In the genomic region with DNA sequence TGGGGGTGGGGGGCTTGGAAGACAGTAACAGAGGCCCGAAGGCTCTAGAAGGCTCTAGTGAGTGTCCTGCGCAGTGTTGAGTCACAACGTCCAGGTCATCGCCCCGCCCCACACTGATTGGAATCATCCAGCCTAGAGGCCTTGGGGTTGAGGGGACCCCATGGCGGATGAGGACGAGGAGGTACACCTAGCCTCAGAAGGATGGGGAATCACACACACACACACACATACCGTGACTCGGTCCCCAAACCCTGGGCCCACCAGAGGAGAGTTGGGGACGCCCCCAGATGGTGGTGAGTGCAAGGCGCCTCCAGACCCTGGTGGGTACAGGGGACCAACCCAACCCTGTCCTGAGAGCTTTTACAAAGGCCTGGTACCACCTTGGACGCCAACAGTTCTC, we compare ENCODE assay signal across 8 mouse cellular contexts. TPM values are rescaled to one million over a fixed set of nuclear protein-coding genes. Genes with fewer than 3 reads are reported as not detected.
DNase-seq lines count a peak whose midpoint lies in the region; ATAC-seq and TF ChIP-seq lines count a peak whose summit lies in the region.

No protein-coding gene starts in this region.

- ATAC-seq in forebrain, embryonic 11.5 days (replicated peaks; ENCODE audit: low FRiP score): peak; percentile 58; the same call in 1 of the 2 replicates
- ATAC-seq in liver, embryonic 14.5 days (ENCODE audit: insufficient read depth): no peak
- ATAC-seq in granulocyte monocyte progenitor cell, adult 5-6 weeks (replicated peaks; ENCODE audit: poor library complexity, severe bottlenecking): no peak

- H3K4me2 ChIP-seq in forebrain, embryonic 11.5 days (ENCODE audit: low read depth, low read length, severe bottlenecking): peak overlapping the region; percentile 67
- H3K4me2 ChIP-seq in liver, embryonic 14.5 days (ENCODE audit: low read depth): peak overlapping the region; percentile 27

- H3K27me3 ChIP-seq in forebrain, embryonic 11.5 days (ENCODE audit: control insufficient read depth, insufficient read depth, low read length): peaks cover 5% of the 10 kb centered on the region; the same call in 1 of the 2 replicates
- H3K27me3 ChIP-seq in liver, embryonic 14.5 days (ENCODE audit: control insufficient read depth, insufficient read depth, low read length): peaks cover 13% of the 10 kb centered on the region

- peak overlapping the region; percentile 46 for H3K4me3 ChIP-seq in forebrain, embryonic 11.5 days (ENCODE audit: low read depth, low read length)
- H3K4me3 ChIP-seq in liver, embryonic 14.5 days (ENCODE audit: insufficient read depth in 1 of 2, low read depth in 2 of 2, low read length in 2 of 2): peak overlapping the region in 1 of 2 experiments; percentile 3; a peak in 2 of 4 replicates

- H3K27ac ChIP-seq in forebrain, embryonic 11.5 days (ENCODE audit: low read depth, low read length): no peak overlapping the region
- H3K27ac ChIP-seq in liver, embryonic 14.5 days: no peak overlapping the region

- peaks cover 2% of the 10 kb centered on the region; the same call in 1 of the 2 replicates for H3K4me1 ChIP-seq in forebrain, embryonic 11.5 days (replicated peaks; ENCODE audit: control insufficient read depth, insufficient read depth, low read length)
- no peaks in the 10 kb centered on the region for H3K4me1 ChIP-seq in liver, embryonic 14.5 days (replicated peaks; ENCODE audit: control insufficient read depth in 2 of 2, insufficient read depth in 2 of 2, low read length in 1 of 2)

- peak; percentile 71 to 82 for DNase-seq in adrenal gland, adult (ENCODE audit: inconsistent age in 2 of 2, low spot score in 1 of 2)
- DNase-seq in adrenal gland, postnatal 4 days (ENCODE audit: low spot score in 2 of 2): no peak
- peak; percentile 36 to 45 for DNase-seq in left cerebral cortex, adult 18-20 months (ENCODE audit: low spot score in 2 of 2)
- no peak for DNase-seq in left cerebral cortex, adult 9 months (ENCODE audit: low spot score in 2 of 2)
- peak; percentile 63 for DNase-seq in forebrain, embryonic 11.5 days (ENCODE audit: low spot score)
- DNase-seq in liver, embryonic 14.5 days (ENCODE audit: low read depth in 3 of 3, low spot score in 3 of 3): no peak
- no peak for DNase-seq in spleen, adult 18-20 months

- TF ChIP-seq CTCF in liver, embryonic 14.5 days (IDR thresholded peaks at IDR 0.05; ENCODE audit: low read depth): no peak

- H3K9ac ChIP-seq in forebrain, embryonic 11.5 days (ENCODE audit: low read length): peak overlapping the region; percentile 54
- no peak overlapping the region for H3K9ac ChIP-seq in liver, embryonic 14.5 days (replicated peaks)

- no peak for TF ChIP-seq EP300 in liver, embryonic 14.5 days (IDR thresholded peaks at IDR 0.05; ENCODE audit: low read depth)

- no peaks in the 10 kb centered on the region for H3K36me3 ChIP-seq in forebrain, embryonic 11.5 days (ENCODE audit: control insufficient read depth, insufficient read depth, low read length)
- H3K36me3 ChIP-seq in liver, embryonic 14.5 days (replicated peaks; ENCODE audit: control insufficient read depth, insufficient read depth, low read depth): no peaks in the 10 kb centered on the region

- WGBS in forebrain, embryonic 11.5 days: 11% methylated on average over 12 of the region's 12 CpGs
- 19% methylated on average over 12 of the region's 12 CpGs for WGBS in liver, embryonic 14.5 days (ENCODE audit: insufficient replicate concordance)

- no peaks in the 10 kb centered on the region for H3K9me3 ChIP-seq in forebrain, embryonic 11.5 days (ENCODE audit: control insufficient read depth, low read length)
- H3K9me3 ChIP-seq in liver, embryonic 14.5 days (ENCODE audit: control insufficient read depth, low read length): no peaks in the 10 kb centered on the region

RNA-seq across cellular contexts. Expression of gene Prkar1b, which starts 20.7 kb away (rescaled TPM):
- total RNA-seq in adrenal gland, postnatal 4 days (2021): 10 to 100 TPM; 23.1 to 31.3 TPM
- 100 to 1,000 TPM; 762 to 804 TPM for total RNA-seq in left cerebral cortex, adult 18-20 months (2021)
- 10.9 and 13.0 TPM in 2 replicates for polyA plus RNA-seq in forebrain, embryonic 11.5 days (2014; fragmentation: Nextera tagmentation; extraction: Ambion mirVana)
- 0.66 and 0.73 TPM in 2 replicates for polyA plus RNA-seq in liver, embryonic 14.5 days (2012; rRNA removed)
- 0.44 and 1.7 TPM in 2 replicates for polyA plus RNA-seq in liver, embryonic 14.5 days (2014; fragmentation: Nextera tagmentation; extraction: Ambion mirVana)
- total RNA-seq in granulocyte monocyte progenitor cell, adult 5-6 weeks (2014; fragmentation: Nextera tagmentation): 1.4 TPM in 1 of 2 replicates, not detected in the other
- 0.10 and 0.17 TPM in 2 replicates for total RNA-seq in granulocyte monocyte progenitor cell, adult 5-6 weeks (2017)

RNA-seq across cellular contexts. Expression of gene Dnaaf5, which starts 20.9 kb away (rescaled TPM):
- total RNA-seq in adrenal gland, postnatal 4 days (2021): 10 to 100 TPM; 15.8 to 16.1 TPM
- 1 to 10 TPM; 7.1 to 9.0 TPM for total RNA-seq in left cerebral cortex, adult 18-20 months (2021)
- 11.5 and 11.9 TPM in 2 replicates for polyA plus RNA-seq in forebrain, embryonic 11.5 days (2014; fragmentation: Nextera tagmentation; extraction: Ambion mirVana)
- 6.5 and 8.6 TPM in 2 replicates for polyA plus RNA-seq in liver, embryonic 14.5 days (2012; rRNA removed)
- polyA plus RNA-seq in liver, embryonic 14.5 days (2014; fragmentation: Nextera tagmentation; extraction: Ambion mirVana): 2.0 and 2.2 TPM in 2 replicates
- 8.3 and 9.8 TPM in 2 replicates for total RNA-seq in granulocyte monocyte progenitor cell, adult 5-6 weeks (2014; fragmentation: Nextera tagmentation)
- 7.8 TPM in 2 replicates for total RNA-seq in granulocyte monocyte progenitor cell, adult 5-6 weeks (2017)

Comparison
In these comparisons a context has a peak if more than half of its experiments do, and no peak if none do; other contexts are left out.
1. DNase-seq: peak in adrenal gland, adult (2 of 2), left cerebral cortex, adult 18-20 months (2 of 2) and forebrain, embryonic 11.5 days (single experiment); none in adrenal gland, postnatal 4 days (0 of 2), left cerebral cortex, adult 9 months (0 of 2), liver, embryonic 14.5 days (0 of 3) and spleen, adult 18-20 months (0 of 2).
2. RNA of gene Prkar1b, which starts 20.7 kb away (total RNA-seq): 762 to 804 TPM in left cerebral cortex, adult 18-20 months; 23.1 to 31.3 TPM in adrenal gland, postnatal 4 days and 0.10 to 1.4 TPM in granulocyte monocyte progenitor cell, adult 5-6 weeks; every median in the first group is over 10 times any median in the second.